Mouse (Mus musculus) erythroblast, embryonic 14.5 days (primary cell): ENCODE measurements around the gene Lgals7.

Experiments used
- GATA1 ChIP-seq: IDR thresholded peaks from 2 replicates; pipeline ENCODE4 v1.6.1; 2012; ENCODE audit warnings: low read length, inconsistent platforms, mixed read lengths
- TAL1 ChIP-seq: IDR thresholded peaks from 3 replicates; pipeline ENCODE4 v1.6.1; 2012; ENCODE audit warnings: low read length, inconsistent platforms, mixed read lengths

GRCm38 (mm10) chr7:28886486-28886885 lies 22.8 kb downstream of the Lgals7 start:
- TF ChIP-seq GATA1 (no peak), TAL1 (no peak)
